Mouse (Mus musculus) midbrain, embryonic 14.5 days (tissue): Measurements from ENCODE around the gene Olfr1333. TPM values are rescaled to one million over a fixed set of nuclear protein-coding genes. Genes with fewer than 3 reads are reported as not detected.
A peak's percentile ranks its signal among the peaks of the same experiment; 100 is the strongest.
"Not testable (repeated sequence)": the region's sequence is repeated elsewhere in the genome, so short reads cannot be mapped to it uniquely, and the experiment has no call there.

ENCODE experiments used
- ATAC-seq: fragments of 200-750 bp; cut with Nextera tagmentation; 2 replicates; pipeline ENCODE4 v1.8.0; 2017; ENCODE audit warnings: moderate number of reproducible peaks, moderate library complexity; ENCODE audit not compliant: low FRiP score, low TSS enrichment
- DNase-seq: peaks from one replicate; pipeline ENCODE4 v3.0.0-alpha.2; 2015
- H3K27ac ChIP-seq: fragments of 300-500 bp; sonication (generic); replicated peaks from 2 replicates; pipeline ENCODE4 v1.5.1; 2014; ENCODE audit warnings: mild to moderate bottlenecking, low read depth, low read length, moderate library complexity
- H3K27me3 ChIP-seq: fragments of 300-500 bp; sonication (generic); 2 replicates; pipeline ENCODE4 v1.6.1; 2014; ENCODE audit warnings: low read length, control low read depth, mixed read lengths; ENCODE audit not compliant: control insufficient read depth, insufficient read depth
- H3K36me3 ChIP-seq: fragments of 300-500 bp; sonication (generic); 2 replicates; pipeline ENCODE4 v1.6.1; 2014; ENCODE audit warnings: low read length, control low read depth; ENCODE audit not compliant: control insufficient read depth, insufficient read depth
- H3K4me1 ChIP-seq: fragments of 300-500 bp; sonication (generic); 2 replicates; pipeline ENCODE4 v1.6.1; 2014; ENCODE audit warnings: mild to moderate bottlenecking, antibody characterized with exemption, low read length, control low read depth; ENCODE audit not compliant: control insufficient read depth, insufficient read depth
- H3K4me2 ChIP-seq: fragments of 300-500 bp; sonication (generic); 2 replicates; pipeline ENCODE4 v1.6.1; 2014; ENCODE audit warnings: mild to moderate bottlenecking, low read length, moderate library complexity
- H3K4me3 ChIP-seq: fragments of 300-500 bp; sonication (generic); replicated peaks from 2 replicates; pipeline ENCODE4 v1.5.1; 2014; ENCODE audit warnings: low read depth, low read length
- H3K9ac ChIP-seq: fragments of 300-500 bp; sonication (generic); replicated peaks from 2 replicates; pipeline ENCODE4 v1.6.1; 2014; ENCODE audit warnings: mild to moderate bottlenecking, low read length, moderate library complexity
- H3K9me3 ChIP-seq: fragments of 300-500 bp; sonication (generic); 2 replicates; pipeline ENCODE4 v1.6.1; 2016; ENCODE audit warnings: low read length, control low read depth, mixed read lengths; ENCODE audit not compliant: control insufficient read depth
- WGBS: fragments of 180-500 bp; shearing (Covaris S2); extraction: QIAGEN DNeasy Blood & Tissue Kit; methylation state at CpG from one replicate; pipeline ENCODE4 v1.1.7; 2014; 5-methylcytosine and 5-hydroxymethylcytosine counted together
- polyA plus RNA-seq: library from polyadenylated mRNA; unstranded; fragments of >200 nt; fragmentation: Nextera tagmentation; extraction: Ambion mirVana; gene quantifications from 2 replicates; pipeline ENCODE4 v1.2.1, GENCODE M21; 2014

Gene Olfr1333
- not detected in 2 replicates for polyA plus RNA-seq

GRCm38 (mm10) chr4:118836179-118836578, at the start of gene Olfr1333:
Gene Olfr1333 (minus strand): TSS chr4:118836279.
- Histone ChIP-seq H3K4me2 (no peak within 1 kb of the TSS), H3K27ac (no peak within 1 kb of the TSS), H3K27me3 (no peaks in the 10 kb centered on the region), H3K4me1 (no peaks in the 10 kb centered on the region), H3K9me3 (no peaks in the 10 kb centered on the region), H3K36me3 (no peaks in the 10 kb centered on the region), H3K4me3 (no peak within 1 kb of the TSS), H3K9ac (no peak within 1 kb of the TSS)
- ATAC-seq (no peak), DNase-seq (no peak)
- 100% methylated on average over 1 of the region's 1 CpGs for WGBS

DNA sequence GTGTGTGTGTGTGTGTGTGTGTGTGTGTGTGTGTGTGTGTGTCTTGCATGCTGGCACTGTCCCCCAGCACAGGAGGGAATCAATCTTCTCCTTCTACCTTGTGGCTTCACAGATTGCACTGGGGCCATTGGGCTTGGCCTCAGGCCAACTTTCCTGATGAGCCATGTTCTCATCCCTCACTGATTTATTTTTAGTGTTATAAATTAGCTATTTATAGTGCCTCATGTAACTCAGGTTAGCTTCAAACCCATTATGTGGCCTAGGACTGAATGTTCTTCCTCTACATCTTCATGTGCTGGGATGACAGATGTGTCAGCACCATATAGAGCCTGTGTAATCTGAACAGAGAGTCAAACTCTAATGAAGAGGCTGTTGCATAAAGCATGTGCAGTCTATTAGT, 31.5 kb upstream of the Olfr1333 start:
- no peak overlapping the region for H3K4me3 ChIP-seq

DNA sequence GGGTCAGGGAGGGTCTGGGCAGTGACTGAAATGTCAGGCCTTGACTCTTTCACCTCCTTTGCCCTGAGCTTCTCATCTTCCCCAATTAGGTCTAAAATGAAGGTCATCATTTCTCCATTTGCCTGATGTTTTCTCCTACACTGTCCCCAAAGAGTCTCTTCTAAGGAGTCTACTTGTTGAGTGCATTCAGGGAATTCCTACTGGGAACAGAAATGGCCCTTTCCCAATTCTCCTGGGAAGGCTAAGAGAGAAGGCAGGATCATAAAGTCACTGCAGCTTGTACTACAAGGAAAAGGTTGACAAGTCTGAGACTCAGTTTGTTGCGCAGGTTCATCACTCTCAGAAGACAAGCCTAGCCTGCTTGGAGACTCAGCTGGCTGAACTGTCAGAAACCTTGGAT, 28.3 kb upstream of the Olfr1333 start, which contains the start of gene Olfr1331:
Gene Olfr1331, plus strand, starts transcription at position 301 of the 400 bp plus-strand sequence.
- Histone ChIP-seq H3K27me3 (no peaks in the 10 kb centered on the region), H3K9ac (no peak within 1 kb of the TSS), H3K4me3 (no peak within 1 kb of the TSS), H3K4me1 (no peaks in the 10 kb centered on the region), H3K4me2 (no peak within 1 kb of the TSS), H3K9me3 (no peaks in the 10 kb centered on the region), H3K36me3 (no peaks in the 10 kb centered on the region), H3K27ac (no peak within 1 kb of the TSS)
- no peak for DNase-seq
- no peak for ATAC-seq
- WGBS: 97% methylated on average over 1 of the region's 1 CpGs

More for the DNA sequence above, 31.5 kb upstream of the Olfr1333 start:
- Histone ChIP-seq H3K27ac (no peak overlapping the region), H3K36me3 (no peaks in the 10 kb centered on the region), H3K27me3 (no peaks in the 10 kb centered on the region), H3K9ac (no peak overlapping the region), H3K4me1 (no peaks in the 10 kb centered on the region), H3K9me3 (no peaks in the 10 kb centered on the region), H3K4me2 (no peak overlapping the region)
- no peak for ATAC-seq
- no peak for DNase-seq

DNA sequence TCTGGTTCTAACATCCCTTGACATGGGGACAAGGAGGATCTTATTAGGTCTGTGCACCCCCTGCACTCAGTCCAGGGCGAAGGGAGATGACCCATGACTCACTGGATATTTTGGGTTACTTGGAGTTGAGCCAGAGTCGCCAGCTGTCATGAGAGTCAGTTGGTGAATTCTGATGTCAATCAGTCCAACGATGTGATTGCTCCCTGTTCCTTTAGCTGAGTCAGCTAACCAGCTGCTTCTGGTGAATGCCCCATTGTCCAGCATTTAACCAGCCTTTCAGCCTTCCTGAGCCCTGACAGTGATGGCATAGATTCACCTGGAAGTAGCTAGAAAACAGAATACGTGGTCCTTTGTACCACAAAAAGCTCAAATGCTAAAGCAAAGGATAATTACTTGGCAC, 26.6 kb upstream of the Olfr1333 start:
- 46% methylated on average over 4 of the region's 4 CpGs for WGBS
- DNase-seq: peak; percentile 2
- no peaks in the 10 kb centered on the region for H3K9me3 ChIP-seq

DNA sequence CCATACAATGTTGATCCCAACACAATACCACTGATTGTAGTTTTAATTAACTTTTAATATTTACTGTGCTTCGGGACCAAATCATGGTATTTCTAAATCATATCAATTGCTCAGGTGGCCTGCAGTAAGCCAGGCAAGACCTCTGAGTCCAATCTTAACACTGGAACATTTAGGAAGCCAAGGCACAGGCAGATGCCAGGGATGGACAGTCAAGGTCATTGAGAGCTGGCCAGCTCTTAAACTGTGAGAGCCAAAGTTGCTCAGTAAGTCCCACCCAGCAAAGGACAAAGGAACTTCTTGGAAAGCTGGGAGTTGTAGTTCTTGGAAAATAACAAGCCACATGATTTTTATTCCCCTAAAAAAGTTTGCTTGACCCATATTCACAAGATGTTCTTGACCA, 25.7 kb upstream of the Olfr1333 start:
- no peak overlapping the region for H3K27ac ChIP-seq
- H3K36me3 ChIP-seq: no peaks in the 10 kb centered on the region
- no peaks in the 10 kb centered on the region for H3K27me3 ChIP-seq
- ATAC-seq (no peak), DNase-seq (no peak)
- no peak overlapping the region for H3K4me2 ChIP-seq
- no peak overlapping the region for H3K9ac ChIP-seq
- H3K4me3 ChIP-seq: no peak overlapping the region
- WGBS: 85% methylated on average over 1 of the region's 1 CpGs
- no peaks in the 10 kb centered on the region for H3K9me3 ChIP-seq
- no peaks in the 10 kb centered on the region for H3K4me1 ChIP-seq

More for the DNA sequence above, 26.6 kb upstream of the Olfr1333 start:
- Histone ChIP-seq H3K4me1 (no peaks in the 10 kb centered on the region), H3K4me3 (no peak overlapping the region), H3K27ac (no peak overlapping the region), H3K36me3 (no peaks in the 10 kb centered on the region), H3K9ac (no peak overlapping the region), H3K27me3 (no peaks in the 10 kb centered on the region), H3K4me2 (no peak overlapping the region)
- no peak for ATAC-seq

DNA sequence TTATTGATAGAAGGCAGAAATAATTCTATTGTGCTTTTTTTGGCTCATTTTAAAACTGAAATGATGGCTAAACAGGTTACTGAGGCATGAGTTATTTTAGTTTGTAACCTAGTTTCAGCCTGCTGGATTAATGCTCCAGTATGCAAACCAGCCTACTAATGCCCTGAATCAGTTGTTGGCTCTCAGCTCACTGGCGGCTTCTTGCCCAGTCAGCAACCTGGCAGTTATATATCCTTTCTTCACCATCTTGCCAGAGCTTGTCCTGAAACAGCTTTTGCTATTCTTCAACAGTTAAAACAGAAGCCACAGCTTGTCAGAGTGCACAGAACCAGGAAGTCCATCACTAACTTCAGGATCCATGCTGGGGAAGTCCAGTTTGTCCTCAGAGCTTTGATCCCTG, 17.2 kb downstream of the Olfr1333 start:
- no peak overlapping the region for H3K27ac ChIP-seq
- H3K4me3 ChIP-seq: no peak overlapping the region
- H3K36me3 ChIP-seq: no peaks in the 10 kb centered on the region
- DNase-seq: no peak
- ATAC-seq: no peak
- H3K4me2 ChIP-seq: no peak overlapping the region
- H3K9ac ChIP-seq: no peak overlapping the region
- H3K4me1 ChIP-seq: no peaks in the 10 kb centered on the region
- WGBS: 88% methylated on average over 1 of the region's 1 CpGs
- no peaks in the 10 kb centered on the region for H3K9me3 ChIP-seq
- H3K27me3 ChIP-seq: no peaks in the 10 kb centered on the region

- no peaks in the 10 kb centered on the region for H3K36me3 ChIP-seq
- no peak within 1 kb of the TSS for H3K4me3 ChIP-seq
- DNase-seq: no peak
- WGBS: 89% methylated on average over 4 of the region's 4 CpGs
- no peak within 1 kb of the TSS for H3K27ac ChIP-seq
- no peaks in the 10 kb centered on the region for H3K4me1 ChIP-seq
- H3K9me3 ChIP-seq: no peaks in the 10 kb centered on the region
- no peaks in the 10 kb centered on the region for H3K27me3 ChIP-seq
- H3K9ac ChIP-seq: no peak within 1 kb of the TSS
- H3K4me2 ChIP-seq: no peak within 1 kb of the TSS
- ATAC-seq: no peak
Observed at GRCm38 (mm10) chr4:118809844-118810243, 26.2 kb downstream of the Olfr1333 start, which contains the start of gene Olfr1335. Gene Olfr1335 (minus strand): TSS chr4:118809944.

GRCm38 (mm10) chr4:118792796-118793195, 43.3 kb downstream of the Olfr1333 start:
- H3K27me3 ChIP-seq, H3K4me2 ChIP-seq, H3K9ac ChIP-seq, H3K36me3 ChIP-seq, H3K4me3 ChIP-seq, H3K4me1 ChIP-seq, H3K27ac ChIP-seq, DNase-seq, H3K9me3 ChIP-seq, ATAC-seq: not testable (repeated sequence)

DNA sequence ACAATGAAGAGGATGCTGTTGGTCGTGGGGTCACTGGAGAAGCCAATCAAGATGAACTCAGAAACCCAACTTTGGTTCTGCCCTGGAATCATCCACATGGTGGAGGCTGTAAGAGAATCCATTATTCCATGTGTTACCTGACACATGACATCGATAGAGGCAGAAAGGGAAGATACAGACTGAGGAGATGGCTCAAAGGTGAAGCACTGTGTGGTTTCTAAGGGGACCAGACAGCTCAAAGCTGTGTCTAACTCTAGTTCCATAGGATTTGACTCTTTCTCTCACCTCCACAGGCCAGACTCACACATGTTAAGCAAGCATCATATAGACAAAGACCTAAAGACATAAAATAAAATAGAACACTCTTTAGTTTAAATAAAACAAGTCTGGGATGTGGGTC, 53.6 kb downstream of the Olfr1333 start, which contains the start of gene Olfr1337:
Gene Olfr1337, minus strand, starts transcription at position 101 of the 400 bp plus-strand sequence.
- ATAC-seq: no peak

More for the DNA sequence above, 53.6 kb downstream of the Olfr1333 start, which contains the start of gene Olfr1337:
- H3K36me3 ChIP-seq: no peaks in the 10 kb centered on the region
- 75% methylated on average over 2 of the region's 2 CpGs for WGBS
- H3K27me3 ChIP-seq: no peaks in the 10 kb centered on the region
- no peak within 1 kb of the TSS for H3K27ac ChIP-seq
- H3K4me1 ChIP-seq: no peaks in the 10 kb centered on the region
- DNase-seq: no peak
- H3K9me3 ChIP-seq: no peaks in the 10 kb centered on the region
- H3K9ac ChIP-seq: no peak within 1 kb of the TSS
- H3K4me2 ChIP-seq: no peak within 1 kb of the TSS
- no peak within 1 kb of the TSS for H3K4me3 ChIP-seq
